Mouse (Mus musculus) right cerebral cortex, postnatal 36 days (tissue): ENCODE measurements at regions not wholly inside any gene's neighbourhood (a gene's known extent, or its start where the extent isn't known, plus 50 kb on each side); places are given as distances from the start of the nearest gene placed in this dataset.

Experiments
- DNase-seq, 2 experiments: peaks; one replicate each; pipeline ENCODE4 v3.0.0; 2022; ENCODE audit warnings: low spot score in 2 of 2, mixed read lengths in 1 of 2

DNA sequence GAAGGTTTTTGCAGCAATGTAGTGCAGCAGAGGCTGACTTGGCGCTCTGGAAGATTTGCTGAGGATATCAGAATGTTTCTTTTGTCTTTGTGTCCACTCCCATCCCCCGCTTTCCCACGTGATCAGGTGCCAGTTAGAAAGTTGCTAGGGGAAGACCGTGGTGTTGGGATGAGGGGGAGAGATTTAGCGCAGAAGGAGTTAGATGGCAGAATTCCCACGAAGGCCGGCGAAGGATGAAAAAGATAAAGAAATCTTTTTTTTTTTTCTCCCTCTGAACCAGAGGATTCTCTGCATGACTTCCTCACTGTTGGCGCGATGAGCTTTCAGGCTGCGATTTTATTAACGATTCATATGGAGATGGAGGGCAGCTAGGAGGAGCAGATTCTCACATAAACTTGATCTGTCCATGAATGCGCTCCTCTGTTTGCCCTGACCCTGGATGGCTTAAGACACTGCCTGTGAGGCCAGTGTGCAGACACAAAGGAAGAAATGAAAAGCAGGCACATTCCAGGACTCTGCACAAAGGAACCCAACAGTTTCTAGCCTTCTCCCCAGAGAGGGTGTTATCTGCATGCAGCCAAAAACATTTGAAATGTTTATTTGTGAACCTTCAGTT lies 201.5 kb downstream of the Gm11146 start:
- DNase-seq = peak; percentile 54 to 60

DNA sequence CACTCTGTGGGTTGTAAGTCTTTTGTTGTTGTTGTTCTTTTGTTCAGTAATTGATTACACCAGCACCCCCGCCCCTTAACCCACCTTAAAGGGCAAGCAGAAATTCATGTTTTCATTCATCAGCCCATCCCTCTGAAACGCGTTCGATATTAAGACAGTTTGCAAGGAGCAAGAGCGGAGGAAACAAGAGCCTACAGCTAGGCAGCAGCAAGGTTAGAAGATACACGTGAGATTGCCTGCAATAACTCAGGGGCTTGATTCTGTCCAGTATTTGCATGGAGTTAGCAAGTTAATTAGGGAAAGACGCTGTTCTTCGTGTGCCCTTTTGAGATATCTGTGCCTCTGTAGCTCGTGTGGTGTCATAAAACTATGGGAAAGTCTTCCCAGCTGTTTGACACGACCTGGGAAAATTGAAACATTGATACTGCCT lies 202.0 kb downstream of the Gm11146 start:
- DNase-seq = no peak

- DNase-seq = no peak
These were observed 207.7 kb downstream of the Gm11146 start for GRCm38 (mm10) chr16:77394054-77394716.

- no peak for DNase-seq
These were observed 208.4 kb downstream of the Gm11146 start for GRCm38 (mm10) chr16:77393470-77393869.

GRCm38 (mm10) chr16:77392205-77392604 lies 209.7 kb downstream of the Gm11146 start:
- no peak for DNase-seq

DNA sequence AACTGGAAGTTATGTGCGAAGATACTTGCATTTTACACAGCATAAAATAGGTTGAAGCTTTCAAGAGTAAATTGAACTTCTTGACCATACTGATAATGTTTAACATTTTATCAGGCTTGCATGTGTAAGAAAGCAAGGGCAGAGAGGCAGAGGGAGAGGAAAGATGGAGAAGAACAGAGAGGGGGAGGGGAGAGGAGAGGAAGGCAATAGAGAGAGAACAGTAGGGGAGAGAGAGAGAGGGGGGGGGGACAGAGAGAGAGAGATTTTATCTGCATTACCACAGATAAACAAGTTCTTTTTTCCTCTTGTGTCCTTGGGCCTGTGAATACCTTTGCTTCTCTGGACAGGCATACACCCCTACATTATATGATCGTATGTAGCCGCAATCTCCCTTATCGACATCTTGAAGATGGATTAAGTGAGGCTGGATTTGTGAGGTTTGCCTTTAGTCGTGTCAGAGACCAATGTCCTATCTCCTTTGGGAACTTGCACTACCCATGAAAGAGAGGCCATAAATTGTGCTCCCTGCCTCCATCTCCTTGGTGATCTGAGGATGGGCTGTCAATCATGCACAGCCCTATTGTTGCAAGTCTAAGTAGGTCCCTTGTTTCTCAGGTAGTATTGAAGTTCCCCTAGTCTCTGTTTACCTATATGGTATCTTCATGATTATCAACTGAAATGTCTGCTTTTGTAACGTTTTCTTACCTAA lies 217.7 kb downstream of the Gm11146 start:
- no peak for DNase-seq

DNA sequence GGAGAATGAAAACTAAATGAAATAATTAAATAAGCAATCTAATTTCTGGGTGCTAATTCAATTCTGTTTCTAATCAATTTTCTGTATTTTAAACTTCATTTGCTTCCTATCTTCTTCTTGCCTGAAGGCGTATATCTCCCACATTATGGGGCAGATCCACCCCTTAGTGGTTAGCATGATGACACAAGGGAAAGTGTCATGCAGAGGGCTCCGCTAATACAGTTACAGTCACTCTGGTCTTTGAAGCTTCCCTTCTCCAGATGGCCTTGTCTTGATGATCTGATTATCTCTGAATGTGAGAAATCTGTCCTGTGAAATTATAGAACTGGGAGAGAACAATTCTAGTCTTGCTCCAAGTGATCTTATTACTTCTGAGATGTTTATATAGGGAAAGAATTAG lies 219.1 kb downstream of the Gm11146 start:
- no peak for DNase-seq

DNA sequence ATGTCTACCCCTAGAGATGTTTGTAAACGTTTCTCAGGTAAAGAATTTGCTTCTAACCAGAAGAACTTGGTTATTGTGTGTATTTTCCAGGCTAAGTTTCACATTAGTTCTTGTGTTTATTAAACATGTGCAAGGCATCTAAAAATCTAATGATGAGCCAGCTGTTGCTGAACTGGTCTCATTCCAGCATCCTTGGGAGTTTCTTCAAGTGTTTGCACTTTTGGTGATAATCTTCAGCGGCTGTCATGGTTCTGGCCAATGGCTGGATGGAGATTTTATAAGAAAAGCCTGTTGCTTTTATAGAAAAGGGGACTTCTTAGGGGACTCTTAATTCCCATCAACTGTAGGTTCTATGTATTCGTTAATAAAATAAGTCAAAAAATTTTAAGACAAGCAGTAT lies 229.1 kb downstream of the Gm11146 start:
- no peak for DNase-seq

- DNase-seq = no peak
These were observed 232.1 kb downstream of the Gm11146 start for GRCm38 (mm10) chr16:77369810-77370209.

DNA sequence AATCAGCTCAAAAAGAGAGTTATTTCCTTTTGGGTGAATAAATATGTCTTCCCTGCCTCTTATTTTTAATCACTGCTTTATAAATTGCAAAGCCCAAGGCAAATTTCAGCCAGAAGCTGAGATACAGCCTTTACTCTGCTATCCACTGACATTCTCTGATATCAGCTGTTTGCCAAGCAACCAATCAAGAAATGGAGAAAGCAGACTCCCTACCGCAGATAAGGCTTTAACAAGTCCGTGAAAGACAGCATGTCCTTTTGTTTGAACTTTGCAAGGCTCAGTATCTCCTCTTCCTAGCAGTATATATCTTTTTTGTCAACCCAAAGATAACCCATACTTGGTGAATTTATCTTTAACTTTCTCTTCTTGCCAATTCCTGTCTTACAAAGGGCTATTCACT lies 236.6 kb downstream of the Gm11146 start:
- no peak for DNase-seq

DNA sequence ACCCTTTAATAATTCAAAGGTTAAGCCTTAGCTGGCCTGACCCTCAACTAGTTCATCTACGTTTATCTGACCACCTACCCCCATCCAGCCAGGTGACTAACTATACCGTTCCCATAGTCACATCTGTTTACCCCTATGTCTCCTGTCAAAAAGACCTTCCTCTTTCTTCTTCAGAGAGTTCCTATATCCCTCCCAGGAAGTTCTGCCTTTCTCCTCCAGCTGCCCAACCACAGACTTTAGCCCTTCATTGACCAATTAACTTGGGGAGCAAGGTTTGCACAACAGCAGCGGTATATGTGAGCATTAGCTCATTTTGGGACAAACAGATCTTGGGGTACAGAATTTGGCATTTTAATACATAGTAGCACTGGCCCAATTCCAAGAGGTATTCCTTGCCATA lies 237.5 kb downstream of the Gm11146 start:
- no peak for DNase-seq

- DNase-seq = no peak
These were observed 242.7 kb downstream of the Gm11146 start for GRCm38 (mm10) chr16:77359190-77359589.

DNA sequence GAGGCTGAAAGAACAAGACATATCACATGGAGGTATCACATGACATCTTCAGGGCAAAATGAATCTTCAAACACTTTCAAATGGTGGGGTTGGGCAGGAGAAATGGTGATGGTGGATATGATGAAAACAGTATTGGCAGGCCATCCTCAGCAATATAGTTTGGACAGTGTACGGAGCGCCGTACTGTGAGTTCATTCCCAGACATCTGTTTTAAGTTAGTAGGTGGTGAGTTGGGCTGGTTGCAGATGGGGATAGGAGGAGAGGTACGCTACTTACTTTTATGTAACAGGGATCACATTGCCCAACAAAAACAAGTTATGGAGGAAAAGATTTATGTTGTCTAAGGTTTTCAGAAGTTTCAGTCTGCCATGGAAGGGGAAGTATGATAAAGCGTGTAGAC lies 246.6 kb downstream of the Gm11146 start:
- DNase-seq = no peak

- DNase-seq = no peak
These were observed 247.6 kb downstream of the Gm11146 start for GRCm38 (mm10) chr16:77354201-77354712.

DNA sequence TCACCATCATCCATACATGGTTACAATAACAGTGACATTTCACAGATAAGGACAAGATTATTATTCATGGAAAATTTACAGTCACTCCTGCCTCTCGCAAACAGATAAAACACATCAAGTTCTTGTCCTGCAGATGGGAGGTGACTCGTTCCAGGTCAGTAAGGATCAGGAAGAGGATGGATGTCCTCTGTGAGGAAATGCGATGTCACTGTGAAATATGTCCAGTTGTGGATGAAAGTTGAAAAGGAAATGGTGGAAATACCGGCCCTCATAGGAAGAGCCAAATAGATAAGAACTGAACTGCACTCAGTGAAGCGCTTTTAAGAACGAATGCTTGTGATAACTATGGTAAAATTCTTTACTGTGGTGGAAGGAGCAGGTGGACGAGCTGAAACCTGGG lies 255.8 kb downstream of the Gm11146 start:
- DNase-seq = no peak

DNA sequence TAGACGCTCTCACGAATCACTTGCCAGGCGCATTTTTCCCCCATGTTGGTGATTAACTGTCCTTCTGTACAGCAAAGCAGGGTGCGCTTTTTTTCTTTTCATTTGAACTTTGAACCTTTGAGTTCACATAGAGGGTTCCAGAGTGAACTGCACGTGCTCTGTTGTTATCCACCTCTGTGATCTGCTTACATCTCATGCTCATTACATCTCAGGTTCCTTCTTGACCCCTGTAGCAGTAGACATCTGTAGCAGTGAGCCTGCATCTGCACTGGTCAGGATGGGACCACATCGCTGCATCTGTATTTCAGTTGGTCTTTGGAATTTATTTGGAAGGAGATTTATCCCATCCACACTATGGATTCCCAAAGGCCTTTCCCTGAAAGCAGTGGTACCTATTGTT lies 269.6 kb downstream of the Gm11146 start:
- DNase-seq = no peak

GRCm38 (mm10) chr16:77330996-77331395 lies 270.9 kb downstream of the Gm11146 start:
- DNase-seq = no peak

DNA sequence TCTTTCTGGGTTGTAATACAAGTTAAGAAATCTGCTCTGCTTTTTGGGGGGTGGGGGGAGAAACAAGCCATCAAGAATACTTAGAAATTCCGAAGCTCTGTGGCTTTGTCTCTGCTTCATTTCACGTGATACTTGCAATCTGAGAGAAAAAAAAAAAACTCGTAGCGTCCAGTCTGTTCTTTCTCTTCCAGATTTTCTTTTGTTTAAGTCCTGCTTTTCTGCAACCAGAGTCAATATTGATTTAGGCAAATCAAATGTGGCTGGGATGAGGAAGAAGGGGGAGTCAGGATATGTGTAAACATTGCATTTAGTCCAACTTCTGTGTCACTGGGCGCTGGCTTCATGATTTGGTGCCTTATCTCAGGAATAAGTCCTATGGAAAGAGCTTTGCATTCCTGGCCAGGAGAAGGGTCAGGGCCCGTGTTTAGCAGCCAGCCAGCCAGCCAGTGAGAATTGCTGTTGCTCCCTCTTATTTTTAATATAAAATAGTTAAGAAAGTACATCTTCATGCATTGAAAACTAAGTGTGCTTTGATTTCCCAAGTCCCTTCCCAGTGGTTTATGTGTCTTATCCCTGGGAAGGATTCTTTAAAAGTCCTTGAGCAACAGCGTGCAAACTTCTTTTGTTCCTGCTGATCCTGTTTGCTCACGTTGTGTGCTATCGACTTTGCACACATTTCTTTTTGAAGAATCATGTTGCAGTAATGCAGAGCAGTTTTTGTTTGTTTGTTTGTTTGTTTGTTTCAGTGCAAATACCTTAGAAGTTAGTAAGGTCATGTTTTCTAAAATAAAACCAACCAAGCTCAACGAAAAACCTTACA lies 272.0 kb downstream of the Gm11146 start:
- no peak for DNase-seq

- peak; percentile 13 to 16 for DNase-seq
These were observed 272.7 kb downstream of the Gm11146 start for GRCm38 (mm10) chr16:77329160-77329691.

DNA sequence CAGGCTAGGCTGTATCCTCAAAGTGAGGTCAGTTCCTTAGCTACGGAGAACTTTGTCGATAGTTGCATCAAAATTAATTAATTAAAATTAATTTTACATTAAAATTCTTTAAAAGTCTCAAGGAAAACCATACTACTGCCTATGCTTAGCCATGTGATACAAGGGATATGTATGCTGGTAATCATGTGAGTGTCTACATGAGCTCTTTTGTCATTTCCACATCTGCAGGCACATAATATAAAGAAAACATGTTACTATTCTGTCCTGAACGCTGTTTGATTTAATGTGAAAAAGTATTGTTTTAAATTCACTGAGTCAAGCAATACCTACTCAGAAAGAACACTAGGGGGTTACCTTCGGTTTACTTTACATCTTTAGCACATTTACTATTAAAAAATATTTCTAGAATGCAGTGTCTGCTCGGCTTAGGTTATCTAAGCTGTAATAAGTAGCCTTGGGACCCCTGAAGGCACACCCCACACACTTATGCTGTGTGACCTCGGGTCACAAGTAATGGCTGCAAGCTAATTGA lies 273.2 kb downstream of the Gm11146 start:
- DNase-seq = no peak

- no peak for DNase-seq
These were observed 273.8 kb downstream of the Gm11146 start for GRCm38 (mm10) chr16:77328049-77328448.
